Mouse (Mus musculus): Measurements from ENCODE around the gene Speer1. TPM values are rescaled to one million over a fixed set of nuclear protein-coding genes. Genes with fewer than 3 reads are reported as not detected.
"Not testable (repeated sequence)": the region's sequence is repeated elsewhere in the genome, so short reads cannot be mapped to it uniquely, and the experiment has no call there.

Speer1 gene
- total RNA-seq (2012; rRNA removed) = 0.76 and 1.5 TPM in 2 replicates
- total RNA-seq (2014; rRNA removed) = not detected in 2 replicates
- polyA plus RNA-seq (2012; ENCODE audit: insufficient read length, low read depth) = not detected in 2 replicates

DNA sequence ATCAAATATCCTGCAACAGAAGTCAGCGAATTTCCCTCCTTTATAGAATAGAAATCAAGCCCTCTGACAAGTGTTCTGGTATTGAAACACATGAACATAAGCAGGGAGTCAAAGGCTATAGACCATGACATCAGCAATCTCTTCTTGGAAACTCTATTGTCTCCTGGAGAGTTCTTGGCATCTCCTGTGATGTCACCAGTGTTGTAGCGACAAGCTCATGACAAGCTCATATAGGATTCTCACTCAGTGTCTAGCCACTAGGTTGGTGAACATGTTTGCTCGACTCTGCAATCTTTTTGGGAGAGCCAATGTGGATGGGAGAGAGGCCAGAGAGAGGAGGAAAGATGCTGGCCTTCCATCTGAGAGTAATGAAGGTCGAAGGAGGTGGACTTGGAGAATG is at the start of gene Speer1:
Gene Speer1, plus strand, starts transcription at position 301 of the 400 bp plus-strand sequence.
- DNase-seq (ENCODE audit: extremely low read depth); H3K4me3 ChIP-seq (replicated peaks in 1 of 3; ENCODE audit: low read depth in 2 of 3, low read length in 2 of 3, poor library complexity in 1 of 3); H3K27ac ChIP-seq (ENCODE audit: insufficient read depth, low read depth); H3K9ac ChIP-seq (ENCODE audit: insufficient read depth, low read depth); dilution Hi-C loops (cut with MboI; ENCODE audit: extremely low pct_ligation_motif_present, extremely low pct_unique_long_range_greater_than_20kb, low sequenced_read_pairs); in situ Hi-C loops (cut with MboI; ENCODE audit: low pct_ligation_motif_present, low pct_unique_long_range_greater_than_20kb, low sequenced_read_pairs); H3K36me3 ChIP-seq (replicated peaks in 1 of 2; ENCODE audit: control insufficient read depth in 1 of 2, insufficient read depth in 1 of 2, low read length in 1 of 2); H3K27me3 ChIP-seq (replicated peaks); H3K4me2 ChIP-seq (ENCODE audit: insufficient read depth, low read depth, poor library complexity, severe bottlenecking); H3K79me2 ChIP-seq (replicated peaks; ENCODE audit: control insufficient read depth, extremely low read depth, insufficient read depth, poor library complexity, severe bottlenecking); H3K9me3 ChIP-seq (replicated peaks; ENCODE audit: low read length); H3K4me1 ChIP-seq (ENCODE audit: control insufficient read depth in 1 of 2, insufficient read depth in 2 of 2): not testable (repeated sequence)

Other genes starting within 250 kb of the Speer1 start
- 0.72 and 1.7 TPM in 2 replicates for gene Gm8879, start 213.9 kb upstream of the Speer1 start, total RNA-seq (2012; rRNA removed)
- 0.47 TPM in 1 of 2 replicates, not detected in the other for gene Gm8879, start 213.9 kb upstream of the Speer1 start, total RNA-seq (2014; rRNA removed)
- gene Gm8879, start 213.9 kb upstream of the Speer1 start, polyA plus RNA-seq (2012; ENCODE audit: insufficient read length, low read depth) = 0.33 and 0.76 TPM in 2 replicates
- gene Gm5861, start 158.4 kb upstream of the Speer1 start, total RNA-seq (2012; rRNA removed) = 0.30 and 1.1 TPM in 2 replicates
- gene Gm5861, start 158.4 kb upstream of the Speer1 start, total RNA-seq (2014; rRNA removed) = 0.70 TPM in 1 of 2 replicates, not detected in the other
- gene Gm5861, start 158.4 kb upstream of the Speer1 start, polyA plus RNA-seq (2012; ENCODE audit: insufficient read length, low read depth) = 0.73 TPM in 1 of 2 replicates, not detected in the other
- gene Gm8890, start 85.5 kb upstream of the Speer1 start, total RNA-seq (2012; rRNA removed) = 0.76 and 2.1 TPM in 2 replicates
- gene Gm8890, start 85.5 kb upstream of the Speer1 start, total RNA-seq (2014; rRNA removed) = not detected in 2 replicates
- gene Gm8890, start 85.5 kb upstream of the Speer1 start, polyA plus RNA-seq (2012; ENCODE audit: insufficient read length, low read depth) = 0.97 TPM in 1 of 2 replicates, not detected in the other
- gene Gm8897, start 74.9 kb downstream of the Speer1 start, total RNA-seq (2012; rRNA removed) = 1.4 and 4.6 TPM in 2 replicates
- gene Gm8897, start 74.9 kb downstream of the Speer1 start, total RNA-seq (2014; rRNA removed) = not detected in 2 replicates
- gene Gm8897, start 74.9 kb downstream of the Speer1 start, polyA plus RNA-seq (2012; ENCODE audit: insufficient read length, low read depth) = 1.1 TPM in 1 of 2 replicates, not detected in the other
- gene Gm8906, start 161.2 kb downstream of the Speer1 start, total RNA-seq (2012; rRNA removed) = 0.34 and 0.88 TPM in 2 replicates
- 0.26 TPM in 1 of 2 replicates, not detected in the other for gene Gm8906, start 161.2 kb downstream of the Speer1 start, total RNA-seq (2014; rRNA removed)
- gene Gm8906, start 161.2 kb downstream of the Speer1 start, polyA plus RNA-seq (2012; ENCODE audit: insufficient read length, low read depth) = not detected in 2 replicates

Measured in CH12.LX (cell line).